Mouse (Mus musculus): ENCODE results near the gene Gm20388. TPM values are rescaled to one million over a fixed set of nuclear protein-coding genes. Genes with fewer than 3 reads are reported as not detected.

The Gm20388 gene
- polyA plus RNA-seq, 1 experiment from 2014 or later = 2.5 TPM

DNA sequence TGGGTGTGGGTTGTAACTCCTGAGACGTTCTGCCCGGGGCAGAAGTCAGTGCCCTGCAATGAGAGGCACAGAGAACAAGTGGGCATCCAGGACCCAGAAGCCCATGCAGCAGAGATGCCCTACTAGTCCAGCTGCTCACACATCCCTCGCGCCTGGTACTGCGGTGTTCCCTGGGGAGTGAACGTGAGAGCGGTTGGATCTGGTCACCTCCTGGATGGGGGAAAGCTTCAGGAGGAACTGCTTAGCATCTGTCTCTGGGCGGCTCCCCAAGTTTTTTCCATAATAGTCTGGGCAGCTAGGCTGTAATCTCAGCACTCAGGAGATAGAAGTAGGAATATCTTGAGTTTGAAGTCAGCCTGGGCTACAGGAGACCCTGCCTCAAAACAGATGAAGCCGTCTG, 2674.3 kb downstream of the Gm20388 start:
- H3K4me1 ChIP-seq = peaks cover 55% of the 10 kb centered on the region
- no peaks in the 10 kb centered on the region for H3K36me3 ChIP-seq
- H3K9me3 ChIP-seq (replicated peaks) = no peaks in the 10 kb centered on the region
- H3K27me3 ChIP-seq (ENCODE audit: low read depth, poor library complexity, severe bottlenecking) = no peaks in the 10 kb centered on the region
- no peak for DNase-seq (ENCODE audit: low spot score)
- peak overlapping the region; percentile 48 for H3K27ac ChIP-seq
- no peak overlapping the region for H3K4me3 ChIP-seq
- 89% methylated on average over 9 of the region's 9 CpGs for WGBS

DNA sequence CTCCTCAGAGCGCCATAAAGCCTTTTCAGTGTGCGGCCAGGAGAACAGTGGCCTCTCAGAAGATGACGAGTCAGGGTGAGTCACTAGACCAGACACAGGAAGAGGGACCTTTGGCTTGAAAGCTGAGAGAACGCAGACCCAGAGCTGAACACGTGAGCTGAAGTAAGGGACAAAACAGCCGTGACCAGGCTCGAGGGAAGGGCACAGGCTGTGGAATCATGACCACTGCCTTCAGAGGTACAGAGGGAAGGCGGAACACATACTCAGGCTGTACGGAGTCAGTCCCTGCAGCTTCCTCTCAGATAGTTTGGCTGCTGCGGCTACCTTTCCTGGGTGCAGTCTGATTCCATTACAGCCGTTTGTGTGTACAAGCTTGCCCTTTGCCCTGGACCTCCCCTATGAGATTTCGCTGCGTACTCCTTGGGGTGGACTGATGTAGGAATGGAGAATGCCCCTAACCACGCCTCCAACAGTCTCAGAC, 2674.8 kb downstream of the Gm20388 start:
- DNase-seq (ENCODE audit: low spot score) = no peak
- Histone ChIP-seq H3K27me3 (ENCODE audit: low read depth, poor library complexity, severe bottlenecking) (no peaks in the 10 kb centered on the region), H3K4me3 (no peak overlapping the region), H3K4me1 (peaks cover 51% of the 10 kb centered on the region), H3K36me3 (no peaks in the 10 kb centered on the region), H3K27ac (peak overlapping the region; percentile 48), H3K9me3 (replicated peaks) (no peaks in the 10 kb centered on the region)
- 64% methylated on average over 14 of the region's 14 CpGs for WGBS

DNA sequence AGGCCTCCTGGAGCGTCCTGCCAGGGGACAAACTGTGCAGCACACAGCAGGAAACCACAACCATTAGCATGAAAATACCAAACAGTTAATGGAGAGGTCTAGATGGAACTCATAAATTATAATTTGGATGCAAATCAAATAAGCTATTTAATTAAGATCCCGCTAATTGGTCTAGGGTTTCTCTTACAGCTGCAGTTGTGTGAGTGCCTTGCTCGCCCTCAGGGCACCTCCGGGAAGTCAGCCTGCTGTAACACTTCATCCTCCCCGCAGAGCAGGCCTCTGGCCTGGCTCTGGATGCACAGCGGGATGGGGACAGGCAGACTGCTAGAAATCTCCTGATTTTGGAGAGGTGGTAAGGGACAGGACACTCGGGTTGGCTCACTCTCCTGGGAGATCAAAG, 2675.5 kb downstream of the Gm20388 start:
- Histone ChIP-seq H3K4me3 (no peak overlapping the region), H3K27me3 (ENCODE audit: low read depth, poor library complexity, severe bottlenecking) (no peaks in the 10 kb centered on the region), H3K4me1 (peaks cover 44% of the 10 kb centered on the region), H3K27ac (peak overlapping the region; percentile 48; the same call in 1 of the 2 replicates), H3K9me3 (replicated peaks) (no peaks in the 10 kb centered on the region), H3K36me3 (no peaks in the 10 kb centered on the region)
- 56% methylated on average over 7 of the region's 7 CpGs for WGBS
- no peak for DNase-seq (ENCODE audit: low spot score)

DNA sequence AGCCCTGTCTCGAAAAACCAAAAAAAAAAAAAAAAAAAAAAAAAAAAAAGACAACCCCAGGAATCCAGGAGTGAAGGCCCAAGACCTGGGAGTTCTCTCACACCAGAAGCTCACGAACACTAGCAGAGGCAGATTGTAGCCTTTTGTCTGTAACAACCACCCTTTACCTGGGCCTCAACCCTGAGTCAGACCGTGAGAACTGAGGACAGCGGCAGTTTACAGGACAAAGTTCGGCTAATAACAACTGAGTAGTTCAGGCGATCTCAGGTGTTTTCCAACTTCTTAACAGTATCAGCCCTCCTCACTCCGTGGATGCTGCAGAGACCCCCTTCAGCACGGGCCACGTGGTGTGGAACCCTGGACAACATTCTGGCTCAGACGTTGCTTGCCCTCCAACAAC, 2676.1 kb downstream of the Gm20388 start:
- H3K36me3 ChIP-seq = no peaks in the 10 kb centered on the region
- peaks cover 41% of the 10 kb centered on the region for H3K4me1 ChIP-seq
- 88% methylated on average over 10 of the region's 10 CpGs for WGBS
- H3K4me3 ChIP-seq = no peak overlapping the region
- H3K9me3 ChIP-seq (replicated peaks) = no peaks in the 10 kb centered on the region
- no peak for DNase-seq (ENCODE audit: low spot score)
- H3K27ac ChIP-seq = peak overlapping the region; percentile 20
- H3K27me3 ChIP-seq (ENCODE audit: low read depth, poor library complexity, severe bottlenecking) = no peaks in the 10 kb centered on the region

DNA sequence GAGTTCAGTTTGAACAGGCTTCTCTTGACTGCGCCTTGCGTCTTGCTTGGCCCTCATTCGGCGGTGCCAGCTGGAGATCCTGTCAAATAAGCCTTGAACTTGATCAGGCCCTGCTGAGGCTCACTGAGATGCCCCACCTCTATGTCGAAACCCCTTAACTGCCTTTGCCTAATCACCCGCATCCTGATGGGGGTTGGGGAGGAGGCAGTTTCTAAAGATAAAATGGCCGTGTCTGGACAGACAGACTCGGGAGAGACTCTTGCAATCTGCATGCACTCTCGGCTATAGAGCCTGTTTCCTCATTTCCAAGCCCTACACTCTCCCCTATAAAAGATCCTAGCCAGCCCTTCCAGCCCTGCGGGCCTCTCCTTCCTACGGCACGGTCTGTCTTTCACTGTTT, 2682.6 kb downstream of the Gm20388 start:
- 64% methylated on average over 12 of the region's 12 CpGs for WGBS
- no peak for DNase-seq (ENCODE audit: low spot score)

DNA sequence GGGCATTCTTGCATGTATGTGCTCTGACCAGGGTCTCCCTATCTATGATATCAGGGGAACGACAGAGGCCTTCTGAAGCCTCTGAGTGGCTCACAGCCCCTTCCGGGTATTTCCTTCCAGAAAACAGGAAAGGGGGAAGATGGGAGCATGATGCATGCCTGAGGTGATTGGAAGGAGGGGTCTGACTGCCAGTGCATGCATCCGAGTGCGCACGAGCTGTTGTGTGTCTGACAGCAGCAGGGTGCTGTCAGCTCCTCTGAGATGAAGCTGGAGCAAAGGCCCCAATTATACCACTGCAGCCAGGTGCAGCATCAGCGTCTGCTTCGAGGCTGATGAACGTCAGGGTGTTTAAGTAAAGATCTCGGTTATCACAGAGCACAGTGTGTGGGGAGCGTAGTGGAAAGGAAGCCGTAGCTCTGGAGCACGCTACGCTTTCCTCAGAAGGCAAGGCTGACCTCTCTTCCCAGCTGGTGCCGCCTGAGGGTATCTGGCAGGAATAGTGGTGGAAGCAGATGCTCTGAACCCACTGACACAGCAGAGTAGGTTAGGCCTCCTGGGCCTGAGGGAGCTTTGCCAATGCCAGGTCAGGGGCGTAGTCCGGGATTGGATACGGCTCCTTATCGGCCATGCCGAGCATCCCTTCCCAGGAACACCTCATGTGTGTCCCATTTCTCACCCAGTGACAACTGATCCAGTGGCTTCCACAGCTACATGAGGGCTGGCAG, 2683.3 kb downstream of the Gm20388 start:
- no peaks in the 10 kb centered on the region for H3K9me3 ChIP-seq (replicated peaks)
- 0 out of 2 replicates have a peak, but pooled peaks cover 5% of the 10 kb centered on the region for H3K36me3 ChIP-seq
- DNase-seq (ENCODE audit: low spot score) = no peak
- no peak overlapping the region for H3K4me3 ChIP-seq
- peaks cover 40% of the 10 kb centered on the region for H3K4me1 ChIP-seq
- no peaks in the 10 kb centered on the region for H3K27me3 ChIP-seq (ENCODE audit: low read depth, poor library complexity, severe bottlenecking)
- WGBS = 80% methylated on average over 19 of the region's 19 CpGs
- 0 out of 2 replicates have a peak overlapping the region, but pooled peaks have one; percentile 37 for H3K27ac ChIP-seq

More for the DNA sequence above, 2682.6 kb downstream of the Gm20388 start:
- H3K4me1 ChIP-seq = peaks cover 40% of the 10 kb centered on the region
- no peaks in the 10 kb centered on the region for H3K27me3 ChIP-seq (ENCODE audit: low read depth, poor library complexity, severe bottlenecking)
- 0 out of 2 replicates have a peak overlapping the region, but pooled peaks have one; percentile 37 for H3K27ac ChIP-seq
- no peaks in the 10 kb centered on the region for H3K9me3 ChIP-seq (replicated peaks)
- H3K36me3 ChIP-seq = 0 out of 2 replicates have a peak, but pooled peaks cover 4% of the 10 kb centered on the region
- H3K4me3 ChIP-seq = no peak overlapping the region

DNA sequence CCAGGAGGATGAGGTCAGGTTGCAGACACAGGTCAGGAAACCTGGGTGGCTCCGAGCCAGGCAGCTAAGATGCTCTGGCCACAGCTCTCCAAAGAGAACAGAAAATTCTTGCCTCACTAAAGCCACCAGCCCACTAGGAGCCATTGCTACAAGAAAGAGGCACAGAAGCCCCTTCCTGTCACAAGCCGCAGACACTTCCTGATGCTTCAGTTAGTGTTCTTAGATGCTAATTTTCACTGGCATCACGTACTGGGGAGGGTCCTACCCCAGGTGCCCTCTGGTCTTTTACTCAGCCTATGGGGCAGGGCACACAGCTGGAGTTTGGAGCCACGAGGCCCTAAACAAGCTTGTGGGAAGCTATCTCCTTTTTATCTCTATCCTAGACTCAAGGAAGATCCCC, 2685.4 kb downstream of the Gm20388 start:
- H3K27me3 ChIP-seq (ENCODE audit: low read depth, poor library complexity, severe bottlenecking) = no peaks in the 10 kb centered on the region
- no peak overlapping the region for H3K27ac ChIP-seq

DNA sequence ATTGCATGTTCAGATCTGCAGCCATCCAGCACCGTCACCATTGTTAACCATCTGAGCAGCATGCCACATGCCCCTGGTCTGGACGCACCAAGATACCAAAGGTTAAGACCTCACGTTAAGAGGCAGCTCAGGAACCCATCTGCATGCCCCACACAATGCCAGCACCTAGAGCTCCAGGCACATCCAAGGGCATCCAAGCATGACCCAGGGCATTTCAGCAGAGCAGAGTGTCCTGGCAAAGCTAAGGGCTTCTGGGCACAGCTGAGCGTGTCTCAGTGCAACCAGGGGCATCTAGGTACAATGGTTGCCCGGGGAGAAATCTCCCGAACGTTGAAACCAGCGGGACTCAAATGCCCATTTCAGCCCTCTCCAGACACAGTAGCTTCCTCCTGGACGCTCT, 2690.0 kb downstream of the Gm20388 start:
- Histone ChIP-seq H3K4me3 (no peak overlapping the region), H3K27ac (no peak overlapping the region), H3K4me1 (peaks cover 5% of the 10 kb centered on the region), H3K27me3 (ENCODE audit: low read depth, poor library complexity, severe bottlenecking) (no peaks in the 10 kb centered on the region), H3K36me3 (0 out of 2 replicates have a peak, but pooled peaks cover 5% of the 10 kb centered on the region), H3K9me3 (replicated peaks) (no peaks in the 10 kb centered on the region)
- no peak for DNase-seq (ENCODE audit: low spot score)
- WGBS = 96% methylated on average over 9 of the region's 9 CpGs

More for the DNA sequence above, 2685.4 kb downstream of the Gm20388 start:
- H3K36me3 ChIP-seq = 0 out of 2 replicates have a peak, but pooled peaks cover 5% of the 10 kb centered on the region
- H3K4me3 ChIP-seq = no peak overlapping the region
- WGBS = 57% methylated on average over 4 of the region's 4 CpGs
- peaks cover 40% of the 10 kb centered on the region for H3K4me1 ChIP-seq
- DNase-seq (ENCODE audit: low spot score) = no peak
- H3K9me3 ChIP-seq (replicated peaks) = no peaks in the 10 kb centered on the region

DNA sequence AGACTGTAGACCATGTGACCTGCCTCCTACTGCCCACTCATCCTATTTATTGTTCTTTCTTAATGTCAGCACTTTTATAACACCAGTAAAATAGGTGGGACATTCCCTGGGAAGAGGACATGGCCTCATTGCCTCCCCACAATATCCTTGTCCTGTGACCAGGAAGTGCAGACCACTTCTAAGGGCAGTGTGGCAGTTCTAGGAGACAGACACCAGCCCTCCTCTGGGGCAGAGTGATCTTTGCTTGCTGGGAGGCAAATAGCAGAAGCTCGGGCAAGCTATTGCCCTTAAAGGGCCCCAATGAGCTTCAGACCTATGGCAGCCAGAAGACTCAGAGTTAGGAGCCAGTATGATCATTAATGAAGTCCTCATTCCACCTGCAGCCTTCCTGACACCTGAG, 2694.0 kb downstream of the Gm20388 start:
- DNase-seq (ENCODE audit: low spot score) = no peak
- no peaks in the 10 kb centered on the region for H3K36me3 ChIP-seq
- H3K4me3 ChIP-seq = no peak overlapping the region
- no peaks in the 10 kb centered on the region for H3K4me1 ChIP-seq
- no peak overlapping the region for H3K27ac ChIP-seq
- 51% methylated on average over 1 of the region's 1 CpGs for WGBS
- no peaks in the 10 kb centered on the region for H3K27me3 ChIP-seq (ENCODE audit: low read depth, poor library complexity, severe bottlenecking)
- H3K9me3 ChIP-seq (replicated peaks) = no peaks in the 10 kb centered on the region

DNA sequence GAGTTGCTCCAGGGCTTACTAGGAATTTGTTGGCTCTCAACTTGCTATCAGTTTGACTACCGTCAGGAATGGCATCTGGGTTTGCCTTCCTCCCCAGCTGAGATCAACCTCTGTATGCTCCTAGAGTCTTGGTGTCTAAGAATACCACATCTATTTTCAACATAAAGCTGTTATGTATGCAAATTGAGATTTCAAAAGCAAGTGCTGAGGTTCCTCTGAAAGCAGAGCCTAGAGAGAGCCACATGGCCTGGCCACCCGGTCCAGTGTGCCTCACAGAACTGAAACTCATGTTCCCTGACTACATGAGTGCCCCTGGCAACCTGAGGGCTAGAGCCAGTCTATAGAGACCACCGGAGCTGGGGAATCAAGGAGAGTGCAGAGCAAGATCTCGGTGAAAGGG, 2694.7 kb downstream of the Gm20388 start:
- Histone ChIP-seq H3K36me3 (no peaks in the 10 kb centered on the region), H3K27me3 (ENCODE audit: low read depth, poor library complexity, severe bottlenecking) (no peaks in the 10 kb centered on the region), H3K27ac (no peak overlapping the region), H3K4me3 (no peak overlapping the region), H3K9me3 (replicated peaks) (no peaks in the 10 kb centered on the region), H3K4me1 (peaks cover 2% of the 10 kb centered on the region)
- 79% methylated on average over 4 of the region's 4 CpGs for WGBS
- no peak for DNase-seq (ENCODE audit: low spot score)

DNA sequence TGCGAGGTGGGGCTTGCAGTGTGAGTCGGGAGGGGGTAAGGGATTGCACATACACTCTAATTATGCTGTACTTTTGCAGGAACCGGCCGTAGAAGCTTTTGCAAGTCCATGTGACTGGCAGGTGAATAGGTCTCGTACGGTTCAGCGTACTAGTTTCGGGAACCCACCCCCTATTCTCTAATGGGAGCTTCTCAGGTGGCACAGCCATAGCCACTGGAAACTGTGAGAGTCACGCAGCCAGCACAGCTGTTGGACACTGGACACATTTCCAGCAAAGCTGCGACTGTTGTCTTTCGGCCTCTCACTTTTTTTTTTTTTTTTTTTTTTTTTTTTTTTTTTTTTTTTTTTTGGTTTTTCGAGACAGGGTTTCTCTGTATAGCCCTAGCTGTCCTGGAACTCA, 2696.2 kb downstream of the Gm20388 start:
- DNase-seq (ENCODE audit: low spot score) = no peak
- no peak overlapping the region for H3K27ac ChIP-seq
- H3K9me3 ChIP-seq (replicated peaks) = no peaks in the 10 kb centered on the region
- WGBS = 93% methylated on average over 11 of the region's 12 CpGs
- H3K4me1 ChIP-seq = peaks cover 14% of the 10 kb centered on the region
- no peaks in the 10 kb centered on the region for H3K36me3 ChIP-seq
- H3K4me3 ChIP-seq = no peak overlapping the region
- H3K27me3 ChIP-seq (ENCODE audit: low read depth, poor library complexity, severe bottlenecking) = no peaks in the 10 kb centered on the region

DNA sequence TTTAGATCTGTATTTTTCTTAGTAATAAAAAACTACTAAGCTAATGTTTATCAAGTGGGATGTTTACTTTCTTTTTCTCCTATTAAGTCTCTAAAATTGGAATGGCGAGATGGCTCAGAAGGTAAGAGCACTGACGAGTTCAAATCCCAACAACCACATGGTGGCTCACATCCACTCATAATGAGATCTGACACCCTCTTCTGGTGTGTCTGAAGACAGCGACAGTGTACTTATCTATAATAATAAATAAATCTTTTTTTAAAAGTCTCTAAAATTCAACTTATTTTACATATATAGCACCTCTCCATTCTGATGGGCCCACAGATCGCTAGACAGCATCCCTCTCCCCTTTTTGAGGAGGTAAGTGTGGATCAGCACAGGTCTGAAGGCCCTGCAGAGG, 2699.6 kb downstream of the Gm20388 start:
- Histone ChIP-seq H3K27ac (no peak overlapping the region), H3K9me3 (replicated peaks) (no peaks in the 10 kb centered on the region), H3K4me3 (peak overlapping the region; percentile 82; the same call in 1 of the 2 replicates), H3K36me3 (peaks cover 14% of the 10 kb centered on the region), H3K4me1 (peaks cover 27% of the 10 kb centered on the region), H3K27me3 (ENCODE audit: low read depth, poor library complexity, severe bottlenecking) (no peaks in the 10 kb centered on the region)
- DNase-seq (ENCODE audit: low spot score) = no peak
- WGBS = 70% methylated on average over 4 of the region's 4 CpGs

DNA sequence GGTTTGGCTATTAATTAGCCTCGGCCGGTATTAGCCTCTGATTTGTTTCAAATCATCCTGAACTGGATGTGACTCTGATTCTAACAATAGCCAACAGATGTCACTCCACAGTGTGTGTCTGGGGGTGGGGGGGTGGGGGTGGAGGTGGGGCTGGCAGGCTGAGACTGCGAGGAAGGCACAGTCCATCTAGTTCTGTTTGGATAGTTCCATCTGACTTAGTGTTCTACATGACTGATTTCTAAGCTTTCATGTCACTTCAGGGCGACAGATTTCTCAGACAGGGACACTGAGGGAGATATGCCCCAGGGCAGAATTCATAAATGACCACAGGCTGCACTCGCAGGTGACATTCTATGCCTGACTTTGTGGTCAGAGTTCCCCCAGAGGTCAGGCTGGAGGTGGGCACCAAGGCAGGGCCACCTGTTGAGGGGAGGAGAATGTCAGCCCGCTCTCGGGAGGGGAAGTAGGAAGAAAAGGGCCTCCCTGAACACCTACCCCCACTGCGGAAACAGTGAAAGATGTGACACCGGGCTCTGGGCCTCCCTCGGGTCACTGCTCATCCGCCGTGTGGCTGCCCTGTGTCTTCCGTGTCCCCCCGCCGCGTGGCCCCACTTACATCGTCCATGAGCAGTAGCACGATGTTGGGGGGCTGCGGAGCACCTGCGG, 2700.1 kb downstream of the Gm20388 start:
- H3K27ac ChIP-seq = peak overlapping the region; percentile 86
- H3K27me3 ChIP-seq (ENCODE audit: low read depth, poor library complexity, severe bottlenecking) = no peaks in the 10 kb centered on the region
- peaks cover 18% of the 10 kb centered on the region for H3K36me3 ChIP-seq
- peaks cover 30% of the 10 kb centered on the region for H3K4me1 ChIP-seq
- no peak for DNase-seq (ENCODE audit: low spot score)
- peak overlapping the region; percentile 82 for H3K4me3 ChIP-seq
- no peaks in the 10 kb centered on the region for H3K9me3 ChIP-seq (replicated peaks)
- 9% methylated on average over 20 of the region's 20 CpGs for WGBS
